Mouse (Mus musculus) lung, embryonic 15.5 days (tissue): ENCODE data around the gene Itga2. TPM values are rescaled to one million over a fixed set of nuclear protein-coding genes. Genes with fewer than 3 reads are reported as not detected.

Source experiments
- ATAC-seq: fragments of 200-750 bp; cut with Nextera tagmentation; 2 replicates; pipeline ENCODE4 v1.8.0; 2017; ENCODE audit warnings: moderate number of reproducible peaks, borderline replicate concordance; ENCODE audit not compliant: low FRiP score, low TSS enrichment; ENCODE audit errors: extremely low read depth
- H3K27ac ChIP-seq: fragments of 300-500 bp; sonication (generic); 2 replicates; pipeline ENCODE4 v1.5.1; 2015; ENCODE audit warnings: moderate library complexity, mild to moderate bottlenecking, inconsistent platforms
- H3K27me3 ChIP-seq: fragments of 300-500 bp; sonication (generic); 2 replicates; pipeline ENCODE4 v1.6.1; 2015; ENCODE audit warnings: inconsistent platforms
- H3K36me3 ChIP-seq: fragments of 300-500 bp; sonication (generic); 2 replicates; pipeline ENCODE4 v1.6.1; 2015; ENCODE audit warnings: inconsistent platforms
- H3K4me1 ChIP-seq: fragments of 300-500 bp; sonication (generic); 2 replicates; pipeline ENCODE4 v1.6.1; 2015; ENCODE audit warnings: inconsistent platforms
- H3K4me2 ChIP-seq: fragments of 300-500 bp; sonication (generic); 2 replicates; pipeline ENCODE4 v1.6.1; 2015; ENCODE audit warnings: inconsistent platforms, mild to moderate bottlenecking, moderate library complexity
- H3K4me3 ChIP-seq: fragments of 300-500 bp; sonication (generic); 2 replicates; pipeline ENCODE4 v1.5.1; 2015; ENCODE audit warnings: mild to moderate bottlenecking, inconsistent platforms
- H3K9ac ChIP-seq: fragments of 300-500 bp; sonication (generic); 2 replicates; pipeline ENCODE4 v1.6.1; 2015; ENCODE audit warnings: inconsistent platforms
- H3K9me3 ChIP-seq: fragments of 300-500 bp; sonication (generic); 2 replicates; pipeline ENCODE4 v1.6.1; 2016; ENCODE audit warnings: inconsistent platforms
- WGBS: fragments of 180-500 bp; shearing (Covaris S2); methylation state at CpG from one replicate; pipeline ENCODE4 v1.1.7; 2015; 5-methylcytosine and 5-hydroxymethylcytosine counted together
- polyA plus RNA-seq: library from polyadenylated mRNA; unstranded; fragments of >200 nt; fragmentation: Nextera tagmentation; extraction: Ambion mirVana; gene quantifications from 2 replicates; pipeline ENCODE4 v1.2.1, GENCODE M21; 2015

The Itga2 gene
- 9.8 and 13.5 TPM in 2 replicates for polyA plus RNA-seq

- Histone ChIP-seq H3K4me2 (peak within 1 kb of the TSS; percentile 74), H3K9ac (peak within 1 kb of the TSS; percentile 20), H3K27ac (peak within 1 kb of the TSS; percentile 81), H3K27me3 (no peaks in the 10 kb centered on the region), H3K4me1 (peaks cover 4% of the 10 kb centered on the region; the same call in 1 of the 2 replicates), H3K4me3 (peak within 1 kb of the TSS; percentile 53), H3K36me3 (no peaks in the 10 kb centered on the region), H3K9me3 (no peaks in the 10 kb centered on the region)
- WGBS: 1% methylated on average over 28 of the region's 28 CpGs
- ATAC-seq: peak; percentile 87
Measured at GRCm38 (mm10) chr13:114931775-114932294, at the start of gene Itga2. Gene Itga2 (minus strand): TSS chr13:114932100.

- Histone ChIP-seq H3K27me3 (no peaks in the 10 kb centered on the region), H3K4me1 (no peaks in the 10 kb centered on the region), H3K36me3 (0 out of 2 replicates have a peak, but pooled peaks cover 4% of the 10 kb centered on the region), H3K4me3 (no peak overlapping the region), H3K4me2 (no peak overlapping the region), H3K9ac (no peak overlapping the region), H3K27ac (no peak overlapping the region), H3K9me3 (no peaks in the 10 kb centered on the region)
- no peak for ATAC-seq
- WGBS: 47% methylated on average over 10 of the region's 10 CpGs
Measured at GRCm38 (mm10) chr13:114980831-114981419, 49.0 kb upstream of the Itga2 start.

GRCm38 (mm10) chr13:114974484-114975042, 42.7 kb upstream of the Itga2 start:
- 36% methylated on average over 6 of the region's 6 CpGs for WGBS
- peak; percentile 90 for ATAC-seq
- peaks cover 12% of the 10 kb centered on the region; the same call in 1 of the 2 replicates for H3K4me1 ChIP-seq
- no peaks in the 10 kb centered on the region for H3K9me3 ChIP-seq
- H3K9ac ChIP-seq: no peak overlapping the region
- no peak overlapping the region for H3K4me3 ChIP-seq
- H3K36me3 ChIP-seq: no peaks in the 10 kb centered on the region
- no peaks in the 10 kb centered on the region for H3K27me3 ChIP-seq
- no peak overlapping the region for H3K4me2 ChIP-seq
- H3K27ac ChIP-seq: no peak overlapping the region

- no peak overlapping the region for H3K4me2 ChIP-seq
- peaks cover 12% of the 10 kb centered on the region; the same call in 1 of the 2 replicates for H3K4me1 ChIP-seq
- 73% methylated on average over 3 of the region's 3 CpGs for WGBS
- no peaks in the 10 kb centered on the region for H3K36me3 ChIP-seq
- H3K4me3 ChIP-seq: no peak overlapping the region
- H3K27me3 ChIP-seq: no peaks in the 10 kb centered on the region
- H3K9ac ChIP-seq: no peak overlapping the region
- ATAC-seq: no peak
- H3K27ac ChIP-seq: no peak overlapping the region
- no peaks in the 10 kb centered on the region for H3K9me3 ChIP-seq
Measured at GRCm38 (mm10) chr13:114971905-114972304, 40.0 kb upstream of the Itga2 start.

GRCm38 (mm10) chr13:114964233-114964632, 32.3 kb upstream of the Itga2 start:
- H3K27ac ChIP-seq: no peak overlapping the region
- no peaks in the 10 kb centered on the region for H3K4me1 ChIP-seq
- no peak overlapping the region for H3K9ac ChIP-seq
- no peaks in the 10 kb centered on the region for H3K9me3 ChIP-seq
- H3K4me2 ChIP-seq: no peak overlapping the region
- peak; percentile 84 for ATAC-seq
- no peaks in the 10 kb centered on the region; the same call in 1 of the 2 replicates for H3K36me3 ChIP-seq
- WGBS: 24% methylated on average over 2 of the region's 2 CpGs
- no peaks in the 10 kb centered on the region for H3K27me3 ChIP-seq
- no peak overlapping the region for H3K4me3 ChIP-seq

GRCm38 (mm10) chr13:114954516-114954915, 22.6 kb upstream of the Itga2 start:
- Histone ChIP-seq H3K36me3 (no peaks in the 10 kb centered on the region), H3K27me3 (no peaks in the 10 kb centered on the region), H3K4me3 (no peak overlapping the region), H3K4me2 (no peak overlapping the region), H3K27ac (no peak overlapping the region), H3K9ac (no peak overlapping the region), H3K9me3 (no peaks in the 10 kb centered on the region), H3K4me1 (0 out of 2 replicates have a peak, but pooled peaks cover 4% of the 10 kb centered on the region)
- no peak for ATAC-seq

GRCm38 (mm10) chr13:114933541-114933940, 1.6 kb upstream of the Itga2 start:
- H3K27me3 ChIP-seq: no peaks in the 10 kb centered on the region
- H3K4me1 ChIP-seq: peaks cover 4% of the 10 kb centered on the region; the same call in 1 of the 2 replicates
- no peak for ATAC-seq
- no peak overlapping the region for H3K4me2 ChIP-seq
- H3K36me3 ChIP-seq: no peaks in the 10 kb centered on the region
- no peaks in the 10 kb centered on the region for H3K9me3 ChIP-seq
- H3K27ac ChIP-seq: no peak overlapping the region
- no peak overlapping the region for H3K4me3 ChIP-seq
- no peak overlapping the region for H3K9ac ChIP-seq
- WGBS: 67% methylated on average over 7 of the region's 7 CpGs

GRCm38 (mm10) chr13:114930996-114931649, 777 bp downstream of the Itga2 start:
- no peaks in the 10 kb centered on the region for H3K9me3 ChIP-seq
- ATAC-seq: peak; percentile 71

GRCm38 (mm10) chr13:114924785-114925184, 7.1 kb downstream of the Itga2 start:
- Histone ChIP-seq H3K9ac (no peak overlapping the region), H3K27me3 (no peaks in the 10 kb centered on the region), H3K4me2 (no peak overlapping the region), H3K9me3 (0 out of 2 replicates have a peak, but pooled peaks cover 4% of the 10 kb centered on the region), H3K4me1 (peaks cover 8% of the 10 kb centered on the region; the same call in 1 of the 2 replicates), H3K27ac (no peak overlapping the region), H3K4me3 (no peak overlapping the region), H3K36me3 (no peaks in the 10 kb centered on the region)
- ATAC-seq: no peak
- 44% methylated on average over 1 of the region's 1 CpGs for WGBS

More at GRCm38 (mm10) chr13:114930996-114931649, 777 bp downstream of the Itga2 start:
- peak overlapping the region; percentile 20 for H3K9ac ChIP-seq
- WGBS: 2% methylated on average over 10 of the region's 10 CpGs
- peak overlapping the region; percentile 74 for H3K4me2 ChIP-seq
- H3K27ac ChIP-seq: peak overlapping the region; percentile 81
- peaks cover 4% of the 10 kb centered on the region; the same call in 1 of the 2 replicates for H3K4me1 ChIP-seq
- peak overlapping the region; percentile 53 for H3K4me3 ChIP-seq
- no peaks in the 10 kb centered on the region for H3K36me3 ChIP-seq
- no peaks in the 10 kb centered on the region for H3K27me3 ChIP-seq

- Histone ChIP-seq H3K4me1 (peaks cover 8% of the 10 kb centered on the region; the same call in 1 of the 2 replicates), H3K27ac (peak overlapping the region; percentile 41; the same call in 1 of the 2 replicates), H3K9ac (no peak overlapping the region), H3K4me3 (no peak overlapping the region), H3K27me3 (no peaks in the 10 kb centered on the region), H3K9me3 (0 out of 2 replicates have a peak, but pooled peaks cover 4% of the 10 kb centered on the region), H3K4me2 (no peak overlapping the region), H3K36me3 (no peaks in the 10 kb centered on the region)
- peak; percentile 55; the same call in 1 of the 2 replicates for ATAC-seq
- 36% methylated on average over 9 of the region's 9 CpGs for whole genome bisulfite sequencing
Measured at GRCm38 (mm10) chr13:114923331-114923730, 8.6 kb downstream of the Itga2 start.

GRCm38 (mm10) chr13:114915767-114916166, 16.1 kb downstream of the Itga2 start:
- Histone ChIP-seq H3K36me3 (no peaks in the 10 kb centered on the region), H3K27ac (0 out of 2 replicates have a peak overlapping the region, but pooled peaks have one; percentile 41), H3K9me3 (0 out of 2 replicates have a peak, but pooled peaks cover 4% of the 10 kb centered on the region), H3K9ac (no peak overlapping the region), H3K27me3 (no peaks in the 10 kb centered on the region), H3K4me1 (peaks cover 7% of the 10 kb centered on the region; the same call in 1 of the 2 replicates), H3K4me3 (no peak overlapping the region), H3K4me2 (no peak overlapping the region)
- ATAC-seq: peak; percentile 60
- 37% methylated on average over 5 of the region's 5 CpGs for WGBS
